Mouse (Mus musculus) E14TG2a.4 (cell line): Measurements from ENCODE around the gene Rhox7b.
A peak's percentile ranks its signal among the peaks of the same experiment; 100 is the strongest.

Experiments
- CTCF ChIP-seq: conservative IDR thresholded peaks from 2 replicates; pipeline ENCODE4 v1.5.1; 2014; ENCODE audit warnings: low read length
- NANOG ChIP-seq: IDR thresholded peaks from 2 replicates; pipeline ENCODE4 v1.6.1; 2014; ENCODE audit warnings: borderline replicate concordance, low read length, mixed read lengths
- POU5F1 ChIP-seq: IDR thresholded peaks from 2 replicates; pipeline ENCODE4 v1.6.1; 2014; ENCODE audit warnings: low read length, borderline replicate concordance

GRCm38 (mm10) chrX:37903727-37904126, 6.7 kb upstream of the Rhox7b start:
- peak; percentile 15; the same call in 1 of the 2 replicates for TF ChIP-seq CTCF
- TF ChIP-seq POU5F1: no peak
- TF ChIP-seq NANOG: no peak
